Mouse (Mus musculus) gastrocnemius, postnatal 25 days (tissue): Measurements from ENCODE around the gene Tex30. TPM values are rescaled to one million over a fixed set of nuclear protein-coding genes. Genes with fewer than 3 reads are reported as not detected.

ENCODE experiments used
- DNase-seq: peaks from one replicate; pipeline ENCODE4 v3.0.0; 2022
- total RNA-seq, 2 experiments: library from RNA; stranded (reverse); gene quantifications; 1 replicate in 1 of 2; 2 replicates in 1 of 2; pipeline ENCODE4 v1.2.3; 2021

Gene Tex30
- total RNA-seq, 2 experiments from 2014 or later, result 5.0 to 5.4 TPM

GRCm38 (mm10) chr1:44042555-44042915, 59.7 kb downstream of the Tex30 start:
- no peak for DNase-seq

DNA sequence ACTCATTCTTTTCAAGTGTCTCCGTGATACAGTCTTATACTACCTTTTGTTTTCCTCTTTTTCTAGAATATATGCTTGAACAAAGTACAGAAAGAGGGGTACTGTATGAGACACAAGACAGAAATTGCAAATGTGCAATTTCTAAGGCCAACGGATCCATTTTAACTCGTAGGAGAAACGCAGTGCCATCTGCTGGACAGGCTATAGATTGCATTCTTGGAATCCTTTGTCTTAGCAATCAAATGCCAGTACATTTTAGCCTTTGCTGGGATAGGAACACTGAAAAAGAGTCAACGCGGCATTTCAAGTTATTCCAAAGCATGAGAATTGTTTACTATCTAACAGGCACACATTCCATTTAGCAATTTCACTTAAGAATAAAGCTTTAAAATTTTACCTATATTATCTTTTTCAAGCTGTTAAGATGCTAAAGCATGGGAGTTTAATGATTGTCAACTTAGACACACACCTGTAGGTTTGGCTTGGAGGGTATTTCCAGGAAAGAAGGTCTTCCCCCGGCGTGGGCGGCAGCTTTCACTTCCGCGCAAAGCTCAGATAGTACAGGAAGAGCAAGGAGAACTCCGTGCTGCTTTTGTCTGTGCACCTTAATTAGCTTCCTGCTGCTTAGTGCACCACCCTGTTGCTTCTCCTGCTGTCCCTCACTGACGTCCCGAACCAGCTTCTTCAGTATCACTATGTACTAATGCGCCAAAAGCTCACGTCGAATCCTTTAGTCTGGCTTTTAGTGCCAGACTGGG, 60.3 kb downstream of the Tex30 start:
- DNase-seq, result no peak

Other genes starting within 250 kb of the Tex30 start
- 10 to 100 TPM; 32.6 to 33.1 TPM for gene Tpp2, start 168.8 kb downstream of the Tex30 start, total RNA-seq
- 100 to 1,000 TPM in 1 of 2 experiments, 10 to 100 TPM in 1; 37.6 to 145 TPM for gene Mettl21c, start 82.4 kb downstream of the Tex30 start, total RNA-seq
- not detected for gene Gm8251, start 40.5 kb downstream of the Tex30 start, total RNA-seq
- 1 to 10 TPM; 6.7 to 7.7 TPM for gene Kdelc1, start 16.4 kb upstream of the Tex30 start, total RNA-seq
- 1 to 10 TPM; 6.9 to 8.8 TPM for gene Bivm, start 16.5 kb upstream of the Tex30 start, total RNA-seq
- gene Ercc5, start 45.3 kb upstream of the Tex30 start, total RNA-seq, result 10 to 100 TPM; 11.2 to 15.3 TPM
- 10 to 100 TPM; 12.4 to 12.6 TPM for gene Mettl21e, start 116.5 kb upstream of the Tex30 start, total RNA-seq